Mouse (Mus musculus) hindbrain, embryonic 13.5 days (tissue): ENCODE measurements around the gene Sox1. TPM values are rescaled to one million over a fixed set of nuclear protein-coding genes. Genes with fewer than 3 reads are reported as not detected.
A peak's percentile ranks its signal among the peaks of the same experiment; 100 is the strongest.

Experiments
- ATAC-seq: fragments of 200-750 bp; cut with Nextera tagmentation; 2 replicates; pipeline ENCODE4 v1.8.0; 2017; ENCODE audit warnings: moderate TSS enrichment; ENCODE audit not compliant: low FRiP score
- H3K27ac ChIP-seq: fragments of 300-500 bp; sonication (generic); 2 replicates; pipeline ENCODE4 v1.5.1; 2015; ENCODE audit warnings: inconsistent platforms, mild to moderate bottlenecking, moderate library complexity
- H3K27me3 ChIP-seq: fragments of 300-500 bp; sonication (generic); 2 replicates; pipeline ENCODE4 v1.6.1; 2015; ENCODE audit warnings: mild to moderate bottlenecking, inconsistent platforms
- H3K36me3 ChIP-seq: fragments of 300-500 bp; sonication (generic); 2 replicates; pipeline ENCODE4 v1.6.1; 2015; ENCODE audit warnings: mild to moderate bottlenecking, inconsistent platforms
- H3K4me1 ChIP-seq: fragments of 300-500 bp; sonication (generic); replicated peaks from 2 replicates; pipeline ENCODE4 v1.6.1; 2015; ENCODE audit warnings: inconsistent platforms
- H3K4me2 ChIP-seq: fragments of 300-500 bp; sonication (generic); 2 replicates; pipeline ENCODE4 v1.6.1; 2015; ENCODE audit warnings: inconsistent platforms, mild to moderate bottlenecking, moderate library complexity
- H3K4me3 ChIP-seq: fragments of 300-500 bp; sonication (generic); 2 replicates; pipeline ENCODE4 v1.5.1; 2015; ENCODE audit warnings: mild to moderate bottlenecking, inconsistent platforms
- H3K9ac ChIP-seq: fragments of 300-500 bp; sonication (generic); 2 replicates; pipeline ENCODE4 v1.6.1; 2015; ENCODE audit warnings: mild to moderate bottlenecking, inconsistent platforms
- H3K9me3 ChIP-seq: fragments of 300-500 bp; sonication (generic); 2 replicates; pipeline ENCODE4 v1.6.1; 2016; ENCODE audit warnings: inconsistent platforms
- WGBS: fragments of 180-500 bp; shearing (Covaris S2); methylation state at CpG from one replicate; pipeline ENCODE4 v1.1.7; 2015; 5-methylcytosine and 5-hydroxymethylcytosine counted together
- polyA plus RNA-seq: library from polyadenylated mRNA; unstranded; fragments of >200 nt; fragmentation: Nextera tagmentation; extraction: Ambion mirVana; gene quantifications from 2 replicates; pipeline ENCODE4 v1.2.1, GENCODE M21; 2015

Sox1 gene
- 2.0 and 2.4 TPM in 2 replicates for polyA plus RNA-seq

DNA sequence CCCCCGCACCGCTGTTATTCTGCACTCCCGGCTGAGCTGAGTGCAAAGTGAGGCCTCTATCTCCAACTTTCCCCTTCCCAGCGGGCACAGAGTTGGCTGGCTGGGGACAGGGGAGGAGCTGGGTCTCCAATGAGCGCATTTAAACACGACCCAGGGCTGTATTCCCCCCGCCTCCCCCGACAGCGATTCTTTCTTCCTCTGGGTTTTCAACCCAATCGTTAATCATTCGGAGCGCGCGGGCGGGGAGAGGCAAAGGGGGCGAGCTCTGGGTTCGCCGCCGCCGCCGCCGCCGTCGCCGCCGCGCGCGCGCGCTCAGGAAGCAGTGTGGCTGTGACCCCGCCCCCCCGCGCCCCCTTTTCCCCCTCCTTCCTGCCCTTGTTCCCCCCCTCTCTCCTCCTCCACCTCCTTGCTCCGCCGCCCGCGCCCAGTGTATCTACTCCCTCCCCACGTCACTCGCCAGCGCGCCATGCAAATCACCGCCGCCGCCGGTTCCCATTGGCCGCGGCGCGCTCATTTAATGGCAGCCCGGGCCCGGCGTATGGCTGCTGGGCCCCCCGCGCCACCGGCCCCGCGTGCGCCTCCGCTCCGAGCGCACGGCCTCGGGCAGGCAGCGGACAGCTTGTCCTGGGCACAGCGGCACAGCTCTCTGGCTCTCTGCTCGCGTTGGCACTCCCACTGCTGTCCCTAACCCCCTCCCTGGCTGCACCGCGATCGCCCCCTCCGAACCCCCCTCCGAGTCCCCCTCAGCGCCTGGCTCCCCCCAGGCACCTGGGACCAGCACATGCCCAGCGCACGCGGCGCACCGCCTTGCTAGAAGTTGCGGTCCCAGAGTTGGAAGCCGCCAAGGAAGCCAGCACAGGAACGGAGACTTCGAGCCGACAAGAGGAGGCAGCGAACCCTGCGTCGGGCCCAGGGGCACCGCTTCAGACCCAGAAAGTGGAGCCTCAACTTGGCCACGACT lies at the start of gene Sox1:
Sox1 (plus strand) TSS at position 225 of the 961 bp plus-strand sequence.
- ATAC-seq: peak; percentile 90
- H3K4me2 ChIP-seq: peak within 1 kb of the TSS; percentile 55
- peak within 1 kb of the TSS; percentile 88 for H3K27ac ChIP-seq
- H3K27me3 ChIP-seq: peaks cover 87% of the 10 kb centered on the region
- H3K4me3 ChIP-seq: peak within 1 kb of the TSS; percentile 53
- H3K9me3 ChIP-seq: no peaks in the 10 kb centered on the region
- H3K4me1 ChIP-seq: peaks cover 30% of the 10 kb centered on the region
- H3K36me3 ChIP-seq: no peaks in the 10 kb centered on the region
- H3K9ac ChIP-seq: peak within 1 kb of the TSS; percentile 83
- WGBS: under 1% methylated on average over 68 of the region's 89 CpGs

GRCm38 (mm10) chr8:12345881-12346280 lies 49.2 kb upstream of the Sox1 start:
- peaks cover 50% of the 10 kb centered on the region for H3K27me3 ChIP-seq

DNA sequence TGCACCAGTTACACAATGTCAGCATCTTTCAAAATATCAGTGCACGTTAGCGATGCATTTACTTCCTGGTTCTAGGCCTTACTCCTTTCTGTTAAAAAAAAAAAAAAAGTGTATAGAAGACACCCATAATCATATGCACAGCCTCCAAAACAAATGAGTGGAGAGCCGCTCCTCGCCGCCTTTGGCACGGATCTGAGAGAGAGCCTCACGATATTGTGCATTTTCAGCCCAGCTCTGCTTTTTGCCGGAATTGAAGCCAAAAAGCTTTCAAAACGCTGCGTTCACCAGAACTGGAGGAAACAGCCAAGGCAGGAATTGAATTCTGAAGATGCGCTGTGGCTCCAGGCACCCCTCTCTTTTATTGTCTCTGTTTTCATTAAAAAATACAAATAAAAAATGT lies 48.2 kb upstream of the Sox1 start:
- Histone ChIP-seq H3K4me3 (no peak overlapping the region), H3K36me3 (no peaks in the 10 kb centered on the region), H3K4me2 (no peak overlapping the region), H3K27me3 (peaks cover 43% of the 10 kb centered on the region), H3K4me1 (no peaks in the 10 kb centered on the region), H3K27ac (no peak overlapping the region), H3K9ac (no peak overlapping the region), H3K9me3 (no peaks in the 10 kb centered on the region)
- WGBS: 82% methylated on average over 11 of the region's 11 CpGs
- ATAC-seq: no peak

More at GRCm38 (mm10) chr8:12345881-12346280, 49.2 kb upstream of the Sox1 start:
- H3K9me3 ChIP-seq: no peaks in the 10 kb centered on the region
- ATAC-seq: no peak
- H3K9ac ChIP-seq: no peak overlapping the region
- no peaks in the 10 kb centered on the region for H3K4me1 ChIP-seq
- H3K4me2 ChIP-seq: no peak overlapping the region
- WGBS: 53% methylated on average over 4 of the region's 4 CpGs
- no peaks in the 10 kb centered on the region for H3K36me3 ChIP-seq
- H3K27ac ChIP-seq: no peak overlapping the region
- H3K4me3 ChIP-seq: no peak overlapping the region

- Histone ChIP-seq H3K4me3 (no peak overlapping the region), H3K27ac (no peak overlapping the region), H3K9me3 (no peaks in the 10 kb centered on the region), H3K27me3 (peaks cover 34% of the 10 kb centered on the region; the same call in 1 of the 2 replicates), H3K9ac (no peak overlapping the region), H3K36me3 (no peaks in the 10 kb centered on the region), H3K4me2 (no peak overlapping the region), H3K4me1 (no peaks in the 10 kb centered on the region)
- ATAC-seq: no peak
- WGBS: 73% methylated on average over 1 of the region's 1 CpGs
These were observed 46.8 kb upstream of the Sox1 start for GRCm38 (mm10) chr8:12348306-12348705.

- no peak for ATAC-seq
- Histone ChIP-seq H3K36me3 (no peaks in the 10 kb centered on the region), H3K27me3 (peaks cover 33% of the 10 kb centered on the region; the same call in 1 of the 2 replicates), H3K27ac (no peak overlapping the region), H3K4me1 (no peaks in the 10 kb centered on the region), H3K9ac (no peak overlapping the region), H3K4me2 (no peak overlapping the region), H3K4me3 (no peak overlapping the region), H3K9me3 (no peaks in the 10 kb centered on the region)
- WGBS: 66% methylated on average over 2 of the region's 2 CpGs
These were observed 45.5 kb upstream of the Sox1 start for GRCm38 (mm10) chr8:12349591-12349990.

GRCm38 (mm10) chr8:12351121-12351520 lies 44.0 kb upstream of the Sox1 start:
- H3K4me3 ChIP-seq: no peak overlapping the region
- no peak overlapping the region for H3K27ac ChIP-seq
- ATAC-seq: no peak
- H3K4me2 ChIP-seq: no peak overlapping the region
- no peaks in the 10 kb centered on the region for H3K9me3 ChIP-seq
- H3K9ac ChIP-seq: no peak overlapping the region
- H3K36me3 ChIP-seq: no peaks in the 10 kb centered on the region
- no peaks in the 10 kb centered on the region for H3K4me1 ChIP-seq
- H3K27me3 ChIP-seq: peaks cover 23% of the 10 kb centered on the region; the same call in 1 of the 2 replicates

- peaks cover 22% of the 10 kb centered on the region; the same call in 1 of the 2 replicates for H3K27me3 ChIP-seq
- no peak overlapping the region for H3K27ac ChIP-seq
- no peaks in the 10 kb centered on the region for H3K36me3 ChIP-seq
- no peak overlapping the region for H3K4me3 ChIP-seq
- 68% methylated on average over 10 of the region's 10 CpGs for WGBS
- H3K9ac ChIP-seq: no peak overlapping the region
- H3K4me2 ChIP-seq: no peak overlapping the region
- no peaks in the 10 kb centered on the region for H3K4me1 ChIP-seq
- no peaks in the 10 kb centered on the region for H3K9me3 ChIP-seq
- no peak for ATAC-seq
These were observed 40.6 kb upstream of the Sox1 start for GRCm38 (mm10) chr8:12354406-12355025.

GRCm38 (mm10) chr8:12368161-12368560 lies 26.9 kb upstream of the Sox1 start:
- WGBS: 40% methylated on average over 7 of the region's 7 CpGs
- no peak overlapping the region for H3K4me3 ChIP-seq
- H3K27me3 ChIP-seq: peaks cover 40% of the 10 kb centered on the region
- H3K9me3 ChIP-seq: peaks cover 8% of the 10 kb centered on the region; the same call in 1 of the 2 replicates
- ATAC-seq: no peak
- no peaks in the 10 kb centered on the region for H3K36me3 ChIP-seq
- H3K4me2 ChIP-seq: no peak overlapping the region
- no peak overlapping the region for H3K9ac ChIP-seq
- H3K27ac ChIP-seq: no peak overlapping the region
- H3K4me1 ChIP-seq: 0 out of 2 replicates have a peak, but pooled peaks cover 5% of the 10 kb centered on the region

GRCm38 (mm10) chr8:12368856-12369255 lies 26.2 kb upstream of the Sox1 start:
- WGBS: 71% methylated on average over 6 of the region's 6 CpGs
- H3K4me2 ChIP-seq: no peak overlapping the region

GRCm38 (mm10) chr8:12381111-12381510 lies 14.0 kb upstream of the Sox1 start:
- Histone ChIP-seq H3K27ac (no peak overlapping the region), H3K9ac (no peak overlapping the region), H3K4me3 (no peak overlapping the region), H3K4me1 (peaks cover 32% of the 10 kb centered on the region), H3K36me3 (no peaks in the 10 kb centered on the region), H3K27me3 (peaks cover 79% of the 10 kb centered on the region), H3K9me3 (no peaks in the 10 kb centered on the region), H3K4me2 (no peak overlapping the region)
- no peak for ATAC-seq
- WGBS: 69% methylated on average over 3 of the region's 3 CpGs

More at GRCm38 (mm10) chr8:12368856-12369255, 26.2 kb upstream of the Sox1 start:
- Histone ChIP-seq H3K27ac (no peak overlapping the region), H3K9me3 (peaks cover 8% of the 10 kb centered on the region; the same call in 1 of the 2 replicates), H3K36me3 (no peaks in the 10 kb centered on the region), H3K27me3 (peaks cover 42% of the 10 kb centered on the region), H3K4me1 (0 out of 2 replicates have a peak, but pooled peaks cover 5% of the 10 kb centered on the region), H3K9ac (no peak overlapping the region), H3K4me3 (no peak overlapping the region)
- ATAC-seq: no peak

GRCm38 (mm10) chr8:12382707-12383561 lies 12.2 kb upstream of the Sox1 start:
- no peaks in the 10 kb centered on the region for H3K9me3 ChIP-seq
- no peak overlapping the region for H3K9ac ChIP-seq
- H3K27ac ChIP-seq: no peak overlapping the region; the same call in 1 of the 2 replicates
- 3% methylated on average over 21 of the region's 21 CpGs for WGBS
- H3K36me3 ChIP-seq: no peaks in the 10 kb centered on the region
- no peak for ATAC-seq
- H3K4me1 ChIP-seq: peaks cover 42% of the 10 kb centered on the region
- no peak overlapping the region for H3K4me3 ChIP-seq
- no peak overlapping the region for H3K4me2 ChIP-seq
- peaks cover 89% of the 10 kb centered on the region for H3K27me3 ChIP-seq
